Mouse (Mus musculus): Measurements from ENCODE around the gene Thra.
A peak's percentile ranks its signal among the peaks of the same experiment; 100 is the strongest.

Thra gene

DNA sequence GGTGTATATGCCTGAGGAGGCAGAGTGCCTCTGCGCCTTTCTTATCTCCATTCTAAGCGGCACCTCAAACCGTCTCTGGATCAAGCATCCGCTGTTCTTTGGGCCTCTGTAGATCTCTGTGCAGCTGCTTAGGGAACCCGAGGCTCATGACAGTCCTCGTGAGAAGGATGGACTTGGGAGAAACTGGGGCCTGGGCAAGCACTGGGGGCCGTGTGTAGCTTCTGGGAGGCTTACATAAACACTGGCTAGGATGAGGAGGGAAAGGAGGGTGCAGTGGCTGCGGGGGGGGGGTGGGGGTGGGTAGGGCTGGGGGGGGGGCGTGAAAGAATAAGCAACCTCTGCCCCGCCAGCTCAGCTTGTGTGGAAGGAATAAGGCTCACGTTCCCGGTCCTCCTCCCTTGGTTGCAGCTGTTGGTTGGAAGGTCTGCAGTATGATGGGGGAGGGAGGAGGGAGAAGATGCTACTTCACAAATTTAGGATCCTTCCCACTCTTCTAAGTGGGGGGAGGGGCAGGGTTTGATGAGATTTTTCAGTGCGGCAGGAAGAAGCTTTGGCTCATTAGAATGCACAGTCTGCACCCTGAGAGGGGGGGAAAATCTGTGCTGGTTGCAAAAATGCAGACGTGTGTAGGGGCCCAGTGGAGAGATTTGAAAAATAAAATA, 41.5 kb downstream of the Thra start:
- DNase-seq (ENCODE audit: low read depth) = no peak

DNA sequence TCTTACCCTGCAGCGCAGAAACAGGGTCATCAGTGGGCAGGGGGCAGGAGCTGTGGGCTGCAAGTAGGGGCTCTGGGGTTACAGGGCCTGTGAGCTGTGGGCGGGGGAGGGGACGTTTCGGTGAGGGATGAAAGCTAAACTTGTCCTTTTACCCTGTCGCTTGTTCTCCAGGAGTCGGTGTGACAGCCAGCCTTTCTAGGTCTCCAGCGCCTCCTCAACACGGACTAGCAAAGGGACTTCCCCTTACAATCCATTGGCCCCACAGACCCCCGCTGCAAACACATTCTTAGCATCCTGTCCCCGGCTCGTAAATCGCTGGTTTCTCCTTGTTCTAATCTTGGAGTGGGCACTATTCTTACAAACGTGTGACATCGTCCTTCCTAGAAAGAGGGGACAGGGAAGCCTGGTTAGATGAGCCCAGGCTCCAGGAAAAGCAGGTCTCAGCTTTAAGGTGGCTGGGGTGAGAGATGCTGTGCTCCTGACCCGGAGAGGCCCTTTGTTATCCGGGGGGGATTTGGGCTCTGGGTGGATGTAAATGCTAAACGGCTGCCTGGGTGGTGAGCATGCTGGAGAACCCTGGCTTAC, 42.3 kb downstream of the Thra start:
- no peak for DNase-seq (ENCODE audit: low read depth)

DNA sequence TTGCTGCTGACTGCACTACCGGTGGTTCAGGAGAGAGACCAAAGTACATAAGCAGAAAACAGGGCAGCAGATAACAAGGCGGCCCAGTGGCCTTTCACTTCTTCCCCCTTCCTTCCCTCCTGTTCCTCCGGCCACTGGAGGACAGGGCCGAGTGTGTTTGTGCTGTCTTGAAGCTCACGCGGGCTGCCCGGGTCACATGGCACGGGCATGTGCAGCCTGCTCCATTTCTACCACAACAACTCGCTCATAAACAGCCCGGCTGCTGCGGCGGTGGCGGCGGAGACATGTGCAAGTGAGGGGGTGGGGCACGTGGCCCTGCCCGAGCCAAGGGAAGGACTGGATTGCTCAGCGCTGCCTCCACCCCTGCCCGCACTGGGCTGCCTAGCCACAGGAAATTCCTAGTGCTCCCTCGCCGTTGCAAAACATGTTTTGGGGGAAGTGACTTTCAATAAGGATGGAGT, 42.8 kb downstream of the Thra start:
- no peak for DNase-seq (ENCODE audit: low read depth)

DNA sequence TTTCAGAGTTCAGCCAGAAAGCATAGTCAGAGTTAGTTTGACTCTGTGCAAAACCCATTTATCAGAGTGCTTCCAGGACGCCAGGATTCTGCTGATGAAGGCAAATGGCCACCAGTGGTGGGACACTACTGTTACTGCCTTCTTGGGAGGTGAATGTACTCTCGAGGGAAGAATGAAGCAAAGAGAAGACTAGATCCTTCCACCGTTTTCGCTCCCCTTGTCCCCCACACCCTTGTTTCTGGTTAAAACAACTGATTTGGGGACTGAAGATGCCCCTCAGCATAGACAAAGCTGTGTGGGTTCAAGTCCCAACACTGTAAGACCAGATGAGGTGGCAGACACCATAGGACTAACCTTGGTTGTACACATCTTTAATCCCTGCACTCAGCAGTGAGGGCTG, 43.7 kb downstream of the Thra start:
- DNase-seq (ENCODE audit: low read depth) = no peak

DNA sequence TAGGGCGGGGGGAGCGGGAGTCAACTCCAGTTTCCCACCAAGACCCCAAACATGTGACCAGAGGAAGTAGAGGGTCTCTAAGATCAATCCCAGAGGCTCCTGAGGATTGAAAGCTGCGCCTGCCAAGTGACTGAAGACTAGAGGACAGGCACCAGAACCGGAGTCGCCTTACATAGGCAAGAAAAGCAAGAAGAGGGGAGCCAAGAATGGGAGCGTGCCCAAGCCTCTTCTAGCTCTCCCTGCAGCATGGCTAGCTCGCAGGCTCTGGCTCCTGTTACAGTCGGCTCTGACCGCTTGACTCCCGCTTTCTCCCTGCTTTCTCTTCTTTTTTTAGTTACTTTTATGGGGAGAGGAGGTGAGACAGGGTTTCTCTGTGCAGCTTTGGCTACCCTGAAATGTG, 44.8 kb downstream of the Thra start:
- no peak for DNase-seq (ENCODE audit: low read depth)

DNA sequence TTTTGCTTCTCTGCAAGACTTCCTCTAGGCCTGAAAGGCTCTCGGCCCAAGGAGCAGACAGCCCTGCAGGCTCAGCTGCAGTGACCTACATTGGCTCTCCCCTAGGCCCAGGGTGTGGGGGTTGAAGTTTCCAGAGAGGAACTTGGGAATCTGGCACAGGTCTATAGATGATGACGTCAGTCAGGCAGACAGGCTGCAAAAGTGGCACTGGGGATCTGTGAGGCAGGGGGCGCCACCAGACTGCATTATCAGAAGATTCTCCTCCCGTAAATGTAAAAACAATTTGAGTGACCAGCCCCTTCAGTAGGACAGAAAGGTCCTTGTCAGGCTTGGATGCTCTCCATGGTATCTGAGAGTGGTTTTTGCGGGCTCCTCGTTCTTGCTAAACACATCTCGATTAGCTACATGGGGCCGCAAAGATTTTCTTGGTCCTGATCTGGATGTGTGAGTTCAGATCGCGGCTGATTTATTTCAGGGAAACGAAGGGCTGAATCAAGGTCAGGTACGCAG, 45.4 kb downstream of the Thra start:
- DNase-seq (ENCODE audit: low read depth) = no peak

DNA sequence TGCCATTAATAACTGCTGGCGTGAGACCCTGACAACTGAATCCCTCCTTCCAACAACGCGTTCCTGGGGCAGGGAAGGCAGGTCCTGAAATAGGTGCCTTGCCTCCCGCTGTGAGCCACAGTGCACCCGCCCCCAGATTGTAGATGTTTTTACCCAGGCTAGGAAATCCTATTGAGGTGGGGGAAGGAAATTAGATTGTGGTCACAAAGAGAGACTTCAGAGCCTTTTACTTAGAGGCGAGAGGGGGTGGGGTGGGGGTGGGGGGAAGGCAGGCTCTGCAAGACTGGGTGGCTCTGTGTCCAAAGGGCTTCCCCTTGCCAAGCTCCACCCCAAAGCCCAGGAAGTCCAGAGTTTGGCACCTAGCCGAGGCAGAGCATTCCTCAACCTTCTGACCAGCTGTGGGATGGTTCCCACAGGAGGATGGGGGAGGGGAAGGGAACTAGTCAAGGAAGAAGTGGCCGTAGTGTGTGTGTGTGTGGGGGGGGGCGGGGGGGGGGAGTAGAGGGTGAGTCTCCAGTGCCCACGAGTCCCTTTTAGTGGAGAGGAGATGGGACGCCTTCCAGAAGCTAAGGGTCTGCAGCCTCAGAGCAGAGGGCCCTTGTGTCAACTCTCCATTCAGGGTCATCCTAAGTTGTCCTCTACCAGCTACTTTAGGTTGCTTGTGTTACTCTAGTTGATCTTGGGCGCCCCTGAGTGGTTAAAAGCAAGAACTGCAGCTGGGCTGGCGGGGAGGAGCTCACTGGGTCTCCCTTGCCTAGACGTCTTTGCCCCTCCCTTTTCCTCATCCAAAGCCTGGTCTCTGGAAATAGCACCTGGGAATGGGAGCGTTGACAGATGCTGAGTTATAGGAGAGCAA, 46.1 kb downstream of the Thra start:
- peak; percentile 96 for DNase-seq (ENCODE audit: low read depth)

DNA sequence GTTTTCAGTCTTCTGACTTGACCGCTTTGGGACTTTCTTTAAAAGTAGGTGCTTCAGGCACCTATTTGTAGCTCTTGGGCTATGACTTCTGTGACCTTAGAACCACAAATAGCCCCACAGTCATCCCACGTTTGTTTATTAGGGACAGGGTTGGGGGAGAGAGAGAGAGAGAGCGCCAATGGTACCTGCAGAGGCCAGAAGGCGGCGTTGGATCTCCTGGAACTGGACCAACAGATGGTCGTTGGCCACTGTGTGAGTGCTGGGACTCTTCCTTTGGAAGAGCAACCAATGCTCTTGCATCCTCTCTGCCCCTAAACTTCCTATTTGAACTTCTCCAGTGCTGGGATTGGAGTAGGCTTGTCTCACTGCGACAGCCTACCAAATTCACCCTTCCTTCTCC, 46.8 kb downstream of the Thra start:
- no peak for DNase-seq (ENCODE audit: low read depth)

DNA sequence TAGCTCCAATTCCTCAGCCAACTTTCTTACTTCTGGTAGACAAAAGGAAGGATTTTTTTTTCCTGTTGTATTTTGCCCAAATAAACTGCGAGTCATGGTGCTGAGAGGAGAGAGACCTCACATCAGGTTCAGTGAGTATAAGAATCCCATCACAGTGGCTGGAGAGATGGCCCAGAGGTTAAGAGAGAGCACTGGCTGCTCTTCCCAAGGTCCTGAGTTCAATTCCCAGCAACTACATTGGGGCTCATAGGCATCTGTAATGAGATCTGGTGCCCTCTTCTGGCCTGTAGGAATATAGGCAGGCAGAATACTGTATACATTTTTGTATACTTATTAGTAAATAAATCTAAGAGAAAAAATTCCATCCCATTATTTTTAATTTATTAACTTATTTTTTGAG, 47.3 kb downstream of the Thra start:
- no peak for DNase-seq (ENCODE audit: low read depth)

DNA sequence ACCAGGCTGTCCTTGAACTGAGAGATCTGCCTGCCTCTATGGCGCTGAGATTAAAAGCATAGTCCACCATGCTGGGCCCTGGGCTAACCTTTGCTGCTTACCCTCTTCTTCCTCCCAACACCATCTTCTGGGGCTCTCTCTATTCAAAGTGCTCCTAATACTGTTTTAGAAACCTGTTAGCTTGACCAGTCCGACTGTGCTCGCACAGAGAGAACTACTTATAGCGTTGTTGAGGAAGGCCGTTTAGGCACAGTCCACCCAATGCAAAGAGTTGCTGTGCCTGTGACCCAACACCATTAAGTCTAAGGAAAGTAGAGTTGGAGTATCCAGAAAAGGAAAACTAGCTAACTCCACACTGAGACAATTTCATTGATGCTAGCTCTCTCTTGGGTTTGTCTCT, 47.7 kb downstream of the Thra start:
- DNase-seq (ENCODE audit: low read depth) = no peak

DNA sequence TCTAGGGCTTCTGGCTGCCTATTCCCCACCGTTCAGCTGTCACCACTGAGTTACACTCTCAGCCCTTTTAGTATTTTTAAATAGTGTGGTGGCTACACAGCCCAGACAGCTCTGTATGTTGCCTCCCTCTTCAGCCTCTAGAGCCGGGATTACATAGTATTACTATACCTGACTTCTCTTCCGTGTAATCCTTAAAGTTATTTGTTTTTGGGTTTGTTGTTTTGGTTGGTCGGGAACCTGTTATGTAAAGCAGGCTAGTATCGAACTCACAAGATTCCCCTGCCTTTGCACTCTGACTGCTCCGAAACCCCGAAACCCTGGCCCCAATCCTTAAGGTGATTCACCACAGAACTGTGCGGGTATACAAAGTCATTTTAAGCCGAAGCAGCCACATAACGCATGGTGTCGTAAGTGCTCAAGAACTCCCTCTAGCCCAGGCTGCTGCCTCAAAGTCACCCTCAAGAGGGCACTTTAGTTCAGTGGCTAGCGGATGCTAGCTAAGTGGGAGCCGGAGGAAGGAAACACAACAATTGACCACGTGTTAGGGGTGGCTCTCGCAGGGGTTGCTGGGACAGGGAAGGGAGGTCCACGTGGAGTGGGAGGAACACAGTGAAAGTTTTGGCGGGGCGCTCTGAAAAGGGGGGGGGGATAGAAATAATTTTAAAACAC, 48.2 kb downstream of the Thra start:
- peak; percentile 91 for DNase-seq (ENCODE audit: low read depth)

DNA sequence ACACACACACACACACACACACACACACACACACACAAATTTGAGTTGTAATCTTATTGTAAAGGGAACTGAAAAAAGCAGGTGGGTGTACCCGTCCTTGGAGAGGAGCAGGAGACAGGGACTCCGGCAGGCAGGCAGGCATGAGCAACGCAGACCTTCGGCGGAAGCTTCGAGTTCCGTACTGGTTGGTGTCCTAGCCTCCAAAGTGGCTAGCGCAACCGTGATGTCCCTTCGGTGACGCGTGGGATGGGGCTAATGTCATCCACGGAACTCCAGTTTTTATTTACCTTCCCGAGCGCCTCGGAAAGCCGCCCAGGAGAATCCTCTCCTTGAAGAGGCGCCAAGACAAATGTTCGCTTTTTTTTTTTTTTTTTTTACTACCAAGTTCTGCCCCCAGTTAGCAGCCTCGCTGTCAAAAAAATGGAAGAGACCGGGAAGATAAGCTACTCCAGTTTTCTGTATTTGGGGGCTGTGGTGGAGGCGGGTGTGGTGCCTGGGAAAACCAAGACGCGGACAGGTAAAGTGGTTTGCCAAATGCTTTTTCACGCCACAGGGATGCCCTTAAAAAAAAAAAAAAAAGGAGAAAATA, 48.9 kb downstream of the Thra start:
- DNase-seq (ENCODE audit: low read depth) = no peak

DNA sequence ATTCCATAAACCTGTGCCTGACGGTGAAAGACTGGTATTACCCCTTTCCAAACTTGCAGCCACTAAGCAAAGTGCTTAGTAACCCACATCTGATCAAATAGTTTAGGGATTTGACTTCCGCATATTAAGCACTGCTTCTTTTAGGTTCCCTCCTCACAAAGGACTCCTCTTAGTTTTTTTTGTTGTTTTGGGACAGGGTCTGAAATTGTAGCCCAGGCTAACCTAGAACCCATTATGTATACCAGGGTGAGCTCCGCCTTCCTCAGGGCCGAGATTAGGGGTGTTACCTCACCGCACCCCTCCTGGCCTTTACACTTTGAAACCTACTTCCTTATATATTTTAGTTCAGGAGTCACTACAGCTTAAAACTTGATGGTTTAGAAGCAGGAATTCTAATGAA, 49.4 kb downstream of the Thra start:
- no peak for DNase-seq (ENCODE audit: low read depth)

DNA sequence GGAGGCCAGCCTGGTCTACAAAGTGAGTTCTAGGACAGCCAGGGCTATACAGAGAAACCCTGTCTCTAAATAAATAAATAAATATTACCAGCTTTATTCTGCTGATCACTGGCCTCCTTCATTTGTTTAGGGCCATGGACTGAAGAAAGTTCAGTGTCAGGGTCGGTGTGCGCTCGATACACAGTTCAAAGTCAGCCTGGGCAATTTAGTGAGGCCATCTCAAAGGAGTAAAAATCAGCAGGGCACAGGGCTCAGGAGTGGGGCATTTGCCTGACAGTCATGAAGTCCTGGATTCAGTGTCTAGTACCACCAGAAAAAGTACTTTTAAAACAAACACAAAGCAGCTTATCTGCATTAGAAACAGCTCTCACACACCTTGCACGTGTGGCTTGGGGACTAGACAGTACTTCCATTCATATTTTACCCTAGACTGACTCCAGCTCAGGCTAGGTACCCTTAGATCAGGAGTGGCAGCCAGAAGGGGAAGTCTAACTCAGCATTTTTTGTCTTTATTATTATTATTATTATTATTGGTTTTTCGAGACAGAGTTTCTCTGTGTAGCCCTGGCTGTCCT, 50.3 kb downstream of the Thra start:
- DNase-seq (ENCODE audit: low read depth) = no peak

DNA sequence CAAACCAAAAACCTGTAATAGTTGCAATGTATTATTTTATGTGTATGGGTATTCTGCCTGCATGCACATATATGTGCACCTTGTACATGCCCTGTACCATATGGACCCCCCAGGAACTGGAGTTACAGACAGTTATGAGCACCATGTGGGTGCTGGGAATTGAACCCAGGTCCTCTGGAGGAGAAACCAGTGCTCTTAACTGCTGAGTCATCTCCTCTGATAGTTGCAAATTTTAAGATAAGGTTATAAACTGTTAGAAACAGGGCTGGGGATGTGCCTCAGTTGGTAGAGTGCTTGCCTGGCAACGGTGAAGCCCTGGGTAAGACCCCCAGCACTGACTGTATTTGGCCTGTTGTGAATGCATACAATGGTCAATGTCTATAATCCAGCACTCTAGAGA, 51.0 kb downstream of the Thra start:
- DNase-seq (ENCODE audit: low read depth) = no peak

DNA sequence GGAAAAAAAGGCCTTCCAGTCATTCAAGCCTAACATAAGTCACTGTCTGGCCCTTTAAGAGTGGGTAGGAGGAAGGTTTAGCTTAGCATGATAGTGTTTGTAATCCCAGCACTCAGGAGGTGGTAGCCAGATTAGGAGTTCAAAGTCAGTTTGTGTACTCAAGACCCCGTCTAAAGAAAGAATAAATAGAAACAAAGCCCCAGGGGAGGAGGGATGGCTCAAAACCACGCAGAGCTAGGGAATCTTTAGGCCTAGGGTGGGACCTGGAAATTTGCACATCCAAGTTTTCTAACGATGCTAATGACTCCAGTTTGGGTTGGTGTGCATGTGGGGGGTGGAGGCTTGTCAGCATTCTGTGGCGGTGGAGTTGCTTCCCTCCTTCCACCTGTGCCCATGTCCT, 51.6 kb downstream of the Thra start:
- DNase-seq (ENCODE audit: low read depth) = no peak

DNA sequence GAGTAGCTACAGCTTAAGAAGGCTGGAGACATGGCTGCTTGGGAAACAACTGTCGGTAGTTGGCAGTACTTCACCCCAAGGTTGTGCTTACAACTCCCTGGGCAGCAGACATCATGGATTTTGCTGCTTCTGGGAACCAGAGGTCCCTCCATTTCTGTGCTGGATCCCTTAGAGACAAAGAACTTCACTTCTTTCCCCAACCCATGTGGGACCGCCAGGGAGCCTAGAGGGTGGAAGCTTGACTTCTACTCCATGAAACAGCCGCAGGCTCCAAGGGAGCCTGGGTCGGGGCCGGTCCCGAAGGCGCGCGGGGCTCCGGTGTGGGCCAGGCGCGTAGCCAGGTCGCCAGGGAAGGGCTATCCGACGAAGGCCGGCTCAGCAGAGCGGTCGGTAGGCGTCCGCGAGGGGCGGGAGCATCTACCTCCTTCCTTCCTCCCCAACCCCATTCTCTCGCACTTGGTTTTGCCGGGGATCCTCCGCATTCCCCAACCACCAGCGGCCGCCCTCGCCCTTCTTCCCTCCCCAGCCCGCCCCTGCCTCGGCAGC, 54.1 kb downstream of the Thra start:
- no peak for DNase-seq (ENCODE audit: low read depth)

DNA sequence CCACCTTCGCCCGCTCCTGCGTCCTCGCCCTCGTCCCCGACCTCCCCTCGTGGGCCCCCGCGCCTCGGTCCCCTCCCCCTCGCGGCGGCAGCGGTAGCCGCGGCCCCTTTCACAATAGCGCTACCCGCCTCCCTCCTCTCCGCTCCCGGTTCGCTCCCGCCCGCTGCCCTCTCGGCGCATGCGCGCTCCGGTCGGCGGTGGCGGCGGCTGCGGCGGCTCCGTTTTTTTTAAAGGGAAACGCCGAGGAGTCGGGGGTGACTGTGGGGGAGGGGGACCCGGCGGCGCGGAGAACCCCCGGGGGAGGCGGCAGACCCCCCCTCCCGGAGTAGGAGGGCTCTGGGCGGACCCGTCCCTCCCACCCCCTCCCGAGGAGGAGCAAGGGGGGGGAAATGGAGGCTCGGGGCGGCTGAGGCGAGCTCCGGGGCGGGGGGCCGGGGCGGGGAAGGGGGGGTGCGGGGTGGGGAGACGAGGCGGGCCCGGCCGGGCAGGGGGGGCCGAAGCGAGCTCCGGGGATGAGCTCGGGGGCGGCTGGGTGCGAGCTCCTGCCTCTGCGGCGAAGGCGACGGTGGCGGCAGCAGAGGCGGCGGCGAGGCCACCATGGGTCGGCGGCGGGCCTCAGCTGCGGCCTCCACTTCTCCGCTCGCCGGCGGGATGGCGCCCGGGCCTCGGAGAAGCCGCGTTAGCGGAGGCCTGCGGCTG, 54.7 kb downstream of the Thra start, which contains the start of gene Msl1:
Gene Msl1, plus strand, starts transcription at position 502 of the 699 bp plus-strand sequence.
- DNase-seq (ENCODE audit: low read depth) = no peak

DNA sequence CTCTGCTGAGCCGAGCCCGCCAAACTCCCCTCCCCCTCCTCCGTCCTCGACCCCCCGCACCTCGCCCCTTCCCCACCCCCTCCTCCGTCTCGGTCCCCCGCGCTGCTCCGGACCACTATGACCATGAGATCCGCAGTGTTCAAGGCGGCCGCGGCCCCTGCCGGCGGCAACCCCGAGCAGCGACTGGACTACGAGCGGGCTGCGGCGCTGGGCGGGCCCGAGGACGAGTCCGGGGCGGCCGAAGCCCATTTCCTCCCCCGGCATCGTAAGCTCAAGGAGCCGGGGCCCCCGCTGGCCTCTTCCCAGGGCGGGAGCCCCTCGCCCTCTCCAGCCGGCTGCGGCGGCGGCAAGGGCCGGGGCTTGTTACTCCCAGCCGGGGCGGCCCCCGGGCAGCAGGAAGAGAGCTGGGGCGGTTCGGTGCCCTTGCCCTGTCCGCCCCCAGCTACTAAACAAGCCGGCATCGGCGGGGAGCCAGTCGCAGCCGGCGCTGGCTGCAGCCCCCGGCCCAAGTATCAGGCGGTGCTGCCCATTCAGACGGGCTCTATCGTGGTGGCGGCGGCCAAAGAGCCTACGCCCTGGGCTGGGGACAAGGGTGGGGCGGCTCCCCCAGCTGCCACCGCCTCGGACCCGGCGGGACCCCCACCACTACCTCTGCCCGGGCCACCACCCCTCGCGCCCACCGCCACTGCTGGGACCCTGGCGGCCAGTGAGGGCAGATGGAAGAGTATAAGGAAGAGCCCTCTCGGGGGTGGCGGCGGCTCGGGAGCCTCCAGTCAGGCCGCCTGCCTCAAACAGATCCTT, 55.5 kb downstream of the Thra start:
- no peak for DNase-seq (ENCODE audit: low read depth)
